Mouse (Mus musculus) C2C12 (cell line): ENCODE data around the gene Fto. TPM values are rescaled to one million over a fixed set of nuclear protein-coding genes. Genes with fewer than 3 reads are reported as not detected.

Experiments used
- H3K27me3 ChIP-seq: one replicate; pipeline ENCODE4 v1.6.1; 2011; ENCODE audit not compliant: control insufficient read depth, insufficient read depth, insufficient read length
- H3K36me3 ChIP-seq: one replicate; pipeline ENCODE4 v1.6.1; 2011; ENCODE audit not compliant: control insufficient read depth, insufficient read depth
- H3K4me3 ChIP-seq: one replicate; pipeline ENCODE4 v1.5.1; 2011; ENCODE audit warnings: mild to moderate bottlenecking, control low read depth; ENCODE audit not compliant: poor library complexity, insufficient read depth, severe bottlenecking
- H3K79me2 ChIP-seq: one replicate; pipeline ENCODE4 v1.6.1; 2011; ENCODE audit not compliant: control insufficient read depth, insufficient read depth
- H3K79me3 ChIP-seq: one replicate; pipeline ENCODE4 v1.6.1; 2011; ENCODE audit warnings: low read depth, control low read depth
- H3ac ChIP-seq: one replicate; pipeline ENCODE3; 2011; ENCODE audit warnings: low read depth; ENCODE audit not compliant: control insufficient read depth, insufficient read length
- CEBPB ChIP-seq: IDR thresholded peaks from one replicate; pipeline ENCODE4 v1.6.1; 2011; ENCODE audit warnings: low read depth, mild to moderate bottlenecking, control low read depth, moderate library complexity
- CTCF ChIP-seq: IDR thresholded peaks from one replicate; pipeline ENCODE4 v1.5.1; 2011; ENCODE audit not compliant: control insufficient read depth, insufficient read depth, insufficient read length
- FOSL1 ChIP-seq: IDR thresholded peaks from one replicate; pipeline ENCODE4 v1.8.0; 2011; ENCODE audit warnings: mild to moderate bottlenecking, low read length; ENCODE audit not compliant: poor library complexity, insufficient read depth, severe bottlenecking
- MAX ChIP-seq: IDR thresholded peaks from one replicate; pipeline ENCODE4 v1.6.1; 2011; ENCODE audit warnings: mild to moderate bottlenecking, control low read depth
- MYOD1 ChIP-seq: IDR thresholded peaks from one replicate; pipeline ENCODE4 v1.6.1; 2011; ENCODE audit warnings: low read depth; ENCODE audit not compliant: control insufficient read depth, insufficient read length
- MYOG ChIP-seq: IDR thresholded peaks from one replicate; pipeline ENCODE4 v1.6.1; 2011; ENCODE audit not compliant: control insufficient read depth, insufficient read length; ENCODE audit errors: extremely low read depth
- USF1 ChIP-seq: IDR thresholded peaks from one replicate; pipeline ENCODE4 v1.6.1; 2011; ENCODE audit warnings: low read depth, mild to moderate bottlenecking, control low read depth, moderate library complexity
- polyA plus RNA-seq: library from polyadenylated mRNA; unstranded; fragments of >200 nt; fragmentation: generic; extraction: Trizol; gene quantifications from one replicate; pipeline ENCODE4 v1.2.1, GENCODE M21; 2012; ENCODE audit warnings: missing spikeins

Gene Fto
- polyA plus RNA-seq, 1 experiment, result 39.1 TPM

DNA sequence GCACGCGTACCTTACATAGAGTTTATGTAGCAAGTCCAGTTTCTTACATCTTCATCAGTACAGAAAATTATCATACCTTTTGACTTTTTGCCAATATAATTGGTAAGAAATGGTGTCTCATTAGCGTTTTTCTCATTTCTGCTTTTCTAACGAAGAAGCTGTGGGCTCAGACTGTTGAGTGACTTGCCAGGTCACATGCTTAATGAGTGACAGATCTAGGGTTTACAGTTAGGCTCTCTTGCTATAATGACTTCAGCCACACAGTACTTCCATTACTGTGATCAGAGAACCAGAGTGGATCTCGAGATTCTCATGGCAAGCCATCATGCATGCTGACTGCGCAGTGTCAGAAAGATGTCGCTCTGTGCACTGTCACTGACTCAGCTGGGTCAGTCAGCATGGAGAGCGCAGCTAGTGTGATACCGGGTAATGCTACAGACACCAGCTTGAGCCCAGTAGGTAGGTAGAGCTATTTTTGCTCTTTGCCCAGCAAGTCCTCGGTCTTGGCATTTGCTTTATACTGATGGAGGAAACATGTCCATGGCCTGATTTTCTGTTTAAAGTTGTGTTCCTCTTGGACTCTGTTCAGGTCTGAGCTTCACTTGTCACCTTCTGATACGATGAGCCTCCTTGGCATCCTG is 188.8 kb downstream of the Fto start:
- TF ChIP-seq MYOD1, result no peak
- no peak for TF ChIP-seq CTCF
- TF ChIP-seq CEBPB, result no peak
- no peak for TF ChIP-seq MAX
- no peak for TF ChIP-seq FOSL1
- TF ChIP-seq MYOG, result no peak
- TF ChIP-seq USF1, result no peak
- Histone ChIP-seq H3ac (no peak overlapping the region), H3K4me3 (no peak overlapping the region), H3K79me3 (no peaks in the 10 kb centered on the region), H3K79me2 (no peaks in the 10 kb centered on the region), H3K27me3 (no peaks in the 10 kb centered on the region), H3K36me3 (no peaks in the 10 kb centered on the region)

DNA sequence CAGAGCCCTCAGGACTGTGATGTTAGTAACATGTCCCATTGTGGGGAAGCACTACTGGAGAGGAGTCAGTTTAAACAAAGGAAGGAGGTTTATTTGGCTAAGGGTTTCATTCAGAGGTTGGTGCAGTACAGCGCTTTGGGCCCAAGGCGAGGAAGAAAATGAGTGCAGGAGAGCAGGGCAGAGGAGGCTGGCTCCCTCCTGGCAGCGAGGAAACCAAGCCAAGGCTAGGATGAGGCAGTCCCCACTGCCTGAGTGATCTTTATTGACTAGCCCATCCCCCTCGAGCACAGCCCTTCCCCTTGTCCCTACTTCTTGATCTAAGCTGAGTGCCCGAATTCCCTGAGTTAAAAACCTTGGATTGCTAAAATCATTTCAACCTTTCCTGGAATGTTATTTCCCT is 189.5 kb downstream of the Fto start:
- TF ChIP-seq MYOG, result no peak
- TF ChIP-seq MYOD1, result no peak
- TF ChIP-seq CEBPB, result no peak
- no peak for TF ChIP-seq USF1
- TF ChIP-seq MAX, result no peak
- TF ChIP-seq FOSL1, result no peak
- no peak for TF ChIP-seq CTCF

DNA sequence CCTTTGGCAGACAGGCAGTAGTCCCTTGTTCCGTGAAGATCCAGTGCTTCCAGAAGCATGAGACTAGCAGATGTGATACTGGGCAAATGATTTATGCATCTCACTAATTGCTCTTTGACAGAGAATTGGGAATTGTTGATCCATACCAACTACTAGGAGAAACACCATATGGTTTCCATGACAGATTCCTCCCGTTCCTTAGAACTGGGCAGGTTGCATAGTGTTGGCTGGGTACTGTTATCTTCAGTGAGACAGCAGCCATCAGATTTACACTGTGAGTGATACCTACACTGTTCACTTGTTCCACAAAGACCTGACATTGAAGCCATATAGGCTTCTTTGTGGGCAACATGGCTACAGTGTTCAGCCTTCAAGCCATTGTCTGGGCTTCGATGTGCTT is 191.0 kb downstream of the Fto start:
- Histone ChIP-seq H3ac (no peak overlapping the region), H3K79me3 (no peaks in the 10 kb centered on the region), H3K79me2 (no peaks in the 10 kb centered on the region), H3K4me3 (no peak overlapping the region), H3K27me3 (no peaks in the 10 kb centered on the region), H3K36me3 (no peaks in the 10 kb centered on the region)
- TF ChIP-seq MYOD1 (no peak), FOSL1 (no peak), USF1 (no peak), CTCF (no peak), CEBPB (no peak)

More for the DNA sequence above, 189.5 kb downstream of the Fto start:
- no peaks in the 10 kb centered on the region for H3K36me3 ChIP-seq
- no peaks in the 10 kb centered on the region for H3K27me3 ChIP-seq
- no peak overlapping the region for H3ac ChIP-seq
- H3K79me2 ChIP-seq, result no peaks in the 10 kb centered on the region
- H3K79me3 ChIP-seq, result no peaks in the 10 kb centered on the region
- no peak overlapping the region for H3K4me3 ChIP-seq

DNA sequence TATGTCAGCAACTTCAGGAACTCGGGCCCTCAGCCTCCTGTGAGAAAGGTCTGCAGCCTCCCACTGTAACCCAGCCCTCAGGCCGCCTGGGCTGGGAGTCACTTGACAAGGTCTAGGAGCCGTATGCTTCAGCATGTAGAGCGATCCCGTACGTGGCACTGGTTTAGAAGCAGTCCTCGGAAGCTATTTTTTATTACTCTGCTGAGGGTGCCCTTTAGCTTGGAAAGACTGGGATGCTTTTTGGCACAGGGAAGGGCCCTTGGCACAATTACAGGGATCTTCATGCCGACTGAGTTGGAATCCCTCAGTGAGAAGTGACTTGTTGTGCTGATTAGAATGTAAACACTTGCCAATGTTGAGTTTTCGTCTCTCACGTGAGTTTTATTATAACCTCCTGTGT is 191.6 kb downstream of the Fto start:
- H3ac ChIP-seq, result no peak overlapping the region
- no peaks in the 10 kb centered on the region for H3K27me3 ChIP-seq
- H3K4me3 ChIP-seq, result no peak overlapping the region
- H3K79me2 ChIP-seq, result no peaks in the 10 kb centered on the region
- no peaks in the 10 kb centered on the region for H3K36me3 ChIP-seq
- no peaks in the 10 kb centered on the region for H3K79me3 ChIP-seq
- TF ChIP-seq CEBPB (no peak), MYOD1 (no peak), MAX (no peak), CTCF (no peak), FOSL1 (no peak)

DNA sequence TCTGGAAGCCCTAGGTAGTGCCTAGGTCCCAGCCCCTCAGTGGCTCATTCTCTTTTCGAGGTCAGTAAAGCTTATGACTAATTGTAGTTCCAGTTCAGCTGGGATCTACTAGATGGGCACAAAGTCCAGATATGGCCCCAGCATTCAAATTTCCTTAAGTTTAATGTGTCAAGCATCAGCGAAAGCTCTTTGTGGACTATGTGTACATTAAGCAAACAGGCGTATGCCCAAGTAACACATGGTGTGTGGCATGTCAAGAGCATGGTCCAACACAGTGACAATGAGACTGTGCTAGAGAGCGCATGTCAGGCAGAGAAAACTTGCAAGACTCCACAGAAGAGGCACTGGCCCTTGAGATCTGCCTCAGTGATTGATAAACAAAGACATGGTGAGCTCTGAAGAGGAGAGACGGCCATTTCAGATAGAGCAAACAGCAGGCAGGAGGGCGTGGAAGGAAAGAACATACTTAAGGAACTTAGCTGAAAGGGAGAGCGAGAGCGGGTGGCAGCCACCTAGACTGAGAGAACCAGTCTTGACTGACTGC is 192.2 kb downstream of the Fto start:
- H3K79me2 ChIP-seq, result no peaks in the 10 kb centered on the region
- H3K27me3 ChIP-seq, result no peaks in the 10 kb centered on the region
- no peaks in the 10 kb centered on the region for H3K36me3 ChIP-seq
- H3K4me3 ChIP-seq, result no peak overlapping the region
- H3ac ChIP-seq, result no peak overlapping the region
- TF ChIP-seq FOSL1, result no peak
- TF ChIP-seq USF1, result no peak
- no peak for TF ChIP-seq MYOG
- TF ChIP-seq CEBPB, result no peak
- no peak for TF ChIP-seq MAX
- TF ChIP-seq CTCF, result no peak
- TF ChIP-seq MYOD1, result no peak
- H3K79me3 ChIP-seq, result no peaks in the 10 kb centered on the region
